Mouse (Mus musculus): ENCODE results near the gene 1700029I15Rik. TPM values are rescaled to one million over a fixed set of nuclear protein-coding genes. Genes with fewer than 3 reads are reported as not detected.

Gene 1700029I15Rik
- polyA plus RNA-seq, 1 experiment from 2014 or later, result 1.5 TPM

GRCm38 (mm10) chr2:92375099-92375623, 7.2 kb upstream of the 1700029I15Rik start:
- Histone ChIP-seq H3K27me3 (ENCODE audit: control insufficient read depth, insufficient read depth, low read length) (peaks cover 27% of the 10 kb centered on the region), H3K4me3 (ENCODE audit: control insufficient read depth in 1 of 2, insufficient read depth in 1 of 2, low read depth in 1 of 2, low read length in 2 of 2) (peak overlapping the region; percentile 62 to 67), H3K27ac (replicated peaks in 1 of 2; ENCODE audit: control insufficient read depth in 1 of 2, insufficient read depth in 1 of 2, low read depth in 2 of 2, low read length in 2 of 2) (peak overlapping the region; percentile 65 to 73), H3K36me3 (ENCODE audit: control insufficient read depth, insufficient read depth, low read length) (peaks cover 25% of the 10 kb centered on the region), H3K9ac (ENCODE audit: low read length) (peak overlapping the region; percentile 80), H3K9me3 (ENCODE audit: control insufficient read depth, low read length) (no peaks in the 10 kb centered on the region), H3K4me1 (ENCODE audit: control insufficient read depth in 2 of 2, insufficient read depth in 2 of 2, low read length in 2 of 2) (peaks cover 14 to 17% of the 10 kb centered on the region in 2 experiments), H3K4me2 (ENCODE audit: low read length) (peak overlapping the region; percentile 98)
- peak; percentile 92 for ATAC-seq (ENCODE audit: insufficient number of reproducible peaks, insufficient read depth, low FRiP score, low read depth)
- WGBS, result under 1% methylated on average over 27 of the region's 29 CpGs

- no peak for ATAC-seq (ENCODE audit: insufficient number of reproducible peaks, insufficient read depth, low FRiP score, low read depth)
Observed at GRCm38 (mm10) chr2:92375788-92376187, 6.5 kb upstream of the 1700029I15Rik start.

DNA sequence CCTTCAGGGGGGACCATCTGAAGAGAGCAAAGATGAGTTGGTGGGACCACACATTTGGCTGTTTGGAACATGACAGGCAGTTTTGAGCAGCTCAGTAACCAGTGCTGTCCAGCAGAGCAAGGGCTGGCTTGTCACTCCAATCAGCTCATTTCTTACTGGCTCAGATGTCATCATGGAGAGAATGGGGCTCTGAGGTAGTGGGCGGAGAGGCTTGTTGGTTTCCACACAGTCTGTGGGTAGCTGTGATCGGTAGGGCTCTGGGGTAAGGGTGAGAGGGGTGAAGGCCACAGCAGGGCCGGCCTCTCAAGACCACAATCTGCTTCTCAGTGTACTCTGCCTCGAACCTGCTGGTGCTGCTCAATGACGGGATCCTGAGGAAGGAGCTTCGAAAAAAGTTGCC, 6.0 kb upstream of the 1700029I15Rik start:
- no peak for ATAC-seq (ENCODE audit: insufficient number of reproducible peaks, insufficient read depth, low FRiP score, low read depth)
- peaks cover 37% of the 10 kb centered on the region for H3K36me3 ChIP-seq (ENCODE audit: control insufficient read depth, insufficient read depth, low read length)
- H3K9me3 ChIP-seq (ENCODE audit: control insufficient read depth, low read length), result no peaks in the 10 kb centered on the region
- peaks cover 6 to 11% of the 10 kb centered on the region in 2 experiments for H3K4me1 ChIP-seq (ENCODE audit: control insufficient read depth in 2 of 2, insufficient read depth in 2 of 2, low read length in 2 of 2)
- H3K27me3 ChIP-seq (ENCODE audit: control insufficient read depth, insufficient read depth, low read length), result peaks cover 16% of the 10 kb centered on the region
- H3K4me2 ChIP-seq (ENCODE audit: low read length), result peak overlapping the region; percentile 98
- WGBS, result 77% methylated on average over 6 of the region's 6 CpGs
- H3K4me3 ChIP-seq (ENCODE audit: control insufficient read depth in 1 of 2, insufficient read depth in 1 of 2, low read depth in 1 of 2, low read length in 2 of 2), result peak overlapping the region in 1 of 2 experiments; percentile 62; a peak in 1 of 4 replicates
- H3K9ac ChIP-seq (ENCODE audit: low read length), result peak overlapping the region; percentile 80
- no peak overlapping the region for H3K27ac ChIP-seq (replicated peaks in 1 of 2; ENCODE audit: control insufficient read depth in 1 of 2, insufficient read depth in 1 of 2, low read depth in 2 of 2, low read length in 2 of 2)

More at GRCm38 (mm10) chr2:92375788-92376187, 6.5 kb upstream of the 1700029I15Rik start:
- H3K27me3 ChIP-seq (ENCODE audit: control insufficient read depth, insufficient read depth, low read length), result peaks cover 21% of the 10 kb centered on the region
- WGBS, result 5% methylated on average over 10 of the region's 10 CpGs
- H3K4me3 ChIP-seq (ENCODE audit: control insufficient read depth in 1 of 2, insufficient read depth in 1 of 2, low read depth in 1 of 2, low read length in 2 of 2), result peak overlapping the region; percentile 62 to 67
- H3K36me3 ChIP-seq (ENCODE audit: control insufficient read depth, insufficient read depth, low read length), result peaks cover 32% of the 10 kb centered on the region
- H3K27ac ChIP-seq (replicated peaks in 1 of 2; ENCODE audit: control insufficient read depth in 1 of 2, insufficient read depth in 1 of 2, low read depth in 2 of 2, low read length in 2 of 2), result peak overlapping the region; percentile 26 to 73; a peak in 2 of 4 replicates
- peak overlapping the region; percentile 98 for H3K4me2 ChIP-seq (ENCODE audit: low read length)
- H3K4me1 ChIP-seq (ENCODE audit: control insufficient read depth in 2 of 2, insufficient read depth in 2 of 2, low read length in 2 of 2), result peaks cover 11 to 16% of the 10 kb centered on the region in 2 experiments
- no peaks in the 10 kb centered on the region for H3K9me3 ChIP-seq (ENCODE audit: control insufficient read depth, low read length)
- peak overlapping the region; percentile 80 for H3K9ac ChIP-seq (ENCODE audit: low read length)

GRCm38 (mm10) chr2:92377320-92377719, 5.0 kb upstream of the 1700029I15Rik start:
- no peak overlapping the region for H3K27ac ChIP-seq (replicated peaks in 1 of 2; ENCODE audit: control insufficient read depth in 1 of 2, insufficient read depth in 1 of 2, low read depth in 2 of 2, low read length in 2 of 2)
- peaks cover 47% of the 10 kb centered on the region for H3K36me3 ChIP-seq (ENCODE audit: control insufficient read depth, insufficient read depth, low read length)
- WGBS, result 92% methylated on average over 7 of the region's 7 CpGs
- H3K9me3 ChIP-seq (ENCODE audit: control insufficient read depth, low read length), result no peaks in the 10 kb centered on the region
- H3K4me3 ChIP-seq (ENCODE audit: control insufficient read depth in 1 of 2, insufficient read depth in 1 of 2, low read depth in 1 of 2, low read length in 2 of 2), result no peak overlapping the region
- no peak overlapping the region for H3K4me2 ChIP-seq (ENCODE audit: low read length)
- no peak overlapping the region for H3K9ac ChIP-seq (ENCODE audit: low read length)
- peaks cover 6 to 8% of the 10 kb centered on the region in 2 experiments; a peak in 3 of 4 replicates for H3K4me1 ChIP-seq (ENCODE audit: control insufficient read depth in 2 of 2, insufficient read depth in 2 of 2, low read length in 2 of 2)
- ATAC-seq (ENCODE audit: insufficient number of reproducible peaks, insufficient read depth, low FRiP score, low read depth), result no peak
- peaks cover 6% of the 10 kb centered on the region for H3K27me3 ChIP-seq (ENCODE audit: control insufficient read depth, insufficient read depth, low read length)

DNA sequence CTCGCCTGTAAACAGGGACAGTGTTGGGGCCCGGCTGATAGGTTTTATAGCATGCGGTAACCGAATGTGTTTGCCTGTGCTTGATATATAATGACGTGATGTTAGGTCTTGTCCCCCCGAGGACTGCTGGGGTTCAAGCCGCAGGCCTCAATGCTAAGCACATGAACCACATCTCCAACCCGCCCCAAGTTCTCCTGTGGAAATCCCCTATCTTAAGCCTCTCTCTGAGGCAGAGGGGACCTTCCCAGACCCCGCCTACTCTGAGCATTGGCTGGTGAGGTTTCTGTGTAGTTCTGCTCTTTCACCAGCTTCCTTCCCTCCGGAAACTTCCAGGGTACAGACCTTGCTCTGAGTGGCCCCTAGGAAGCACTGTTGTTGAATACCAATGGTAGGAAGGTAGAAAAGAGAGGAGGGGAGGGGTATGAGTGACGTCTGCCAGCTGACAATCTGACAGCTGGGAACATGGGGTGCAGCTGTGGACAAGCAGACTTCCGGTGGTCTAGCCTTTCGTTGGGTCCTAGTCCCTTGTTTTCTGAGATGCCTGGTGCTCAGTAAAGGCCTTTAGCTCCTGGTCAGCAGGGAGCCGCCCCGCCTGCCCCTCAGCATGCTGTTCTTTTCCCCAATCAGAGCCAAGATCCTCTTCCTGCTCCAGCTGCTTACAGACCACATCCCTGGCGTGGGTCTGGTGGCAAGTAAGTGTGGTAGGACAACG, 2.4 kb upstream of the 1700029I15Rik start:
- Histone ChIP-seq H3K27me3 (ENCODE audit: control insufficient read depth, insufficient read depth, low read length) (no peaks in the 10 kb centered on the region), H3K9ac (ENCODE audit: low read length) (no peak overlapping the region), H3K4me1 (ENCODE audit: control insufficient read depth in 2 of 2, insufficient read depth in 2 of 2, low read length in 2 of 2) (peaks cover 4 to 8% of the 10 kb centered on the region in 2 experiments; a peak in 3 of 4 replicates), H3K4me3 (ENCODE audit: control insufficient read depth in 1 of 2, insufficient read depth in 1 of 2, low read depth in 1 of 2, low read length in 2 of 2) (no peak overlapping the region), H3K4me2 (ENCODE audit: low read length) (no peak overlapping the region), H3K36me3 (ENCODE audit: control insufficient read depth, insufficient read depth, low read length) (peaks cover 51% of the 10 kb centered on the region), H3K9me3 (ENCODE audit: control insufficient read depth, low read length) (no peaks in the 10 kb centered on the region), H3K27ac (replicated peaks in 1 of 2; ENCODE audit: control insufficient read depth in 1 of 2, insufficient read depth in 1 of 2, low read depth in 2 of 2, low read length in 2 of 2) (no peak overlapping the region)
- 82% methylated on average over 17 of the region's 17 CpGs for WGBS
- ATAC-seq (ENCODE audit: insufficient number of reproducible peaks, insufficient read depth, low FRiP score, low read depth), result no peak

DNA sequence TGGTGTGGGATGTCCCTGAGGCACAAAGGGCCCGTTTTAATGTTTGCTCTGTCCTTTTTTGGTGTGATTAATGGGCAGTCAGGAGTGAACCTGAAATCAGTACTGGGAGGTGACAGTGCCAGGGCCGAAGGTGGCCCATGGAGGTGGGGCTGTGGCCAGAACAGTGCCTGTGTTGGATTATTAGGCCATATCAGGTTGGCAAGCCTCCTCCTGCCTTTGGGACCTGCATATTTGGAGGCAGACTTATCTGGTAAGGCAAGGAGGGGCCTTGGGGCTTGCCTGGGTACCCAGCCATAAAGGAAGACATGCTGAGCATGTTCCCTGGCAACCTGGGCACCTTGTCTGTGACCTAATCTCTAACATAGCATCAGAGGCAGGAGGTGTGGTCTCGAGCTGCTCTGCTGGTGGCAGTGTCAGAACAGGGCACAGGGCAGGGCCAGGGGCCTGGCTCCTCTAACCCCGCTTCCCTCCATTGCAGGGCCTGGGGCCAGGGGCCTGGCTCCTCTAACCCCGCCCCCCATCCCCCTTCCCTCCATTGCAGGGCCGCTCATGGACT, 1.8 kb upstream of the 1700029I15Rik start:
- WGBS, result 80% methylated on average over 6 of the region's 6 CpGs
- ATAC-seq (ENCODE audit: insufficient number of reproducible peaks, insufficient read depth, low FRiP score, low read depth), result no peak
- Histone ChIP-seq H3K36me3 (ENCODE audit: control insufficient read depth, insufficient read depth, low read length) (peaks cover 51% of the 10 kb centered on the region), H3K4me3 (ENCODE audit: control insufficient read depth in 1 of 2, insufficient read depth in 1 of 2, low read depth in 1 of 2, low read length in 2 of 2) (no peak overlapping the region), H3K9ac (ENCODE audit: low read length) (no peak overlapping the region), H3K27ac (replicated peaks in 1 of 2; ENCODE audit: control insufficient read depth in 1 of 2, insufficient read depth in 1 of 2, low read depth in 2 of 2, low read length in 2 of 2) (no peak overlapping the region), H3K4me1 (ENCODE audit: control insufficient read depth in 2 of 2, insufficient read depth in 2 of 2, low read length in 2 of 2) (peaks cover 4 to 8% of the 10 kb centered on the region in 2 experiments; a peak in 3 of 4 replicates), H3K9me3 (ENCODE audit: control insufficient read depth, low read length) (no peaks in the 10 kb centered on the region), H3K4me2 (ENCODE audit: low read length) (no peak overlapping the region), H3K27me3 (ENCODE audit: control insufficient read depth, insufficient read depth, low read length) (no peaks in the 10 kb centered on the region)

DNA sequence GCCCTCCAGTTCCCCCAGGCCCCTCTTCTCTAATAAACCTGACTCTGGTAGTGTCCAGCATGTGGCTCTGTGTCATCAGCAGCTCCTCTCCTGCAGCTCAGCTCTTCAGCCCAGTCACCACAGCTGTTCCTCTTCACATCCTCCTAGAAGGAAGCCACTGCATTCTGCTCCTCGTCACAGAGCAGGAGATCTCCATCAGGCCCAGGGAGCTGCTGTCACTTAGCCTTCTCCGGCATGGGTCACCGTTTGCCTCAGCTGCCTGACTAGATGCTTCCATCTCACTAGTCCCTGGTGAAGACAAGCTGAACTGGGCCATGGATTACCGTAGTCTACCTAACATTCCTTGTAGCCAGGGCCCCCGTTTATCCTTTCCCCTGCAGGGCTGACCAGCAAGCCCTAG, 1.2 kb upstream of the 1700029I15Rik start:
- Histone ChIP-seq H3K27ac (replicated peaks in 1 of 2; ENCODE audit: control insufficient read depth in 1 of 2, insufficient read depth in 1 of 2, low read depth in 2 of 2, low read length in 2 of 2) (no peak overlapping the region), H3K27me3 (ENCODE audit: control insufficient read depth, insufficient read depth, low read length) (no peaks in the 10 kb centered on the region), H3K36me3 (ENCODE audit: control insufficient read depth, insufficient read depth, low read length) (peaks cover 54% of the 10 kb centered on the region), H3K4me1 (ENCODE audit: control insufficient read depth in 2 of 2, insufficient read depth in 2 of 2, low read length in 2 of 2) (peaks cover 0 to 3% of the 10 kb centered on the region in 2 experiments; a peak in 2 of 4 replicates), H3K9ac (ENCODE audit: low read length) (no peak overlapping the region), H3K4me3 (ENCODE audit: control insufficient read depth in 1 of 2, insufficient read depth in 1 of 2, low read depth in 1 of 2, low read length in 2 of 2) (no peak overlapping the region), H3K4me2 (ENCODE audit: low read length) (no peak overlapping the region), H3K9me3 (ENCODE audit: control insufficient read depth, low read length) (no peaks in the 10 kb centered on the region)
- ATAC-seq (ENCODE audit: insufficient number of reproducible peaks, insufficient read depth, low FRiP score, low read depth), result no peak
- WGBS, result 76% methylated on average over 5 of the region's 5 CpGs

Measured in heart, embryonic 14.5 days (tissue).